Comparison of ENCODE assay signal across 10 mouse cellular contexts in the genomic region with DNA sequence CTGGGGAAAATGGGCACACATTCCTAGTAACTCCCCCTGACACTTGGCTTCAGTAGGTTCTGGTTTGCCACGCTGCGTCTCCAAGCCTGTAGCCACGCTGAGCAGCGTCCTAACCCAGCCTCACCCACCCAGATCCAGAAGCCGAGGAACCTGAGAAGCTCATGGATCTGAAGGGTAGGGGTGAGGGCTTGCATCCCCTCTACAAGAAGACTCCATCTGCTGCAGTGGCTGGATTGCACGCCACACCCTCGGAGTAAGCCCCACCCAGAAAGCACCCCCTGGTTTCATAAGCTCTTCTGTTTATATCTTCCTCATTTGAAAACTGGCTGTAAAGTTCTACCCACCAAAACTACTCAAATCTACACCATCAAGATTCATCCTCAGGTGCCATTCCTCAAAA. TPM values are rescaled to one million over a fixed set of nuclear protein-coding genes. Genes with fewer than 3 reads are reported as not detected.
DNase-seq lines count a peak whose midpoint lies in the region; ATAC-seq and TF ChIP-seq lines count a peak whose summit lies in the region.
"Had no signal": no experiment of that assay in that cellular context is flagged by ENCODE, and none has a peak within 500 bp of the region (broad histone marks: within the 10 kb centered on the region; RNA-seq: fewer than 3 reads in every experiment).

No protein-coding gene starts in this region.

- 60% methylated on average over 7 of the region's 7 CpGs for WGBS in kidney, embryonic 15.5 days
- WGBS in forebrain, embryonic 10.5 days, result 66% methylated on average over 7 of the region's 7 CpGs

- H3K9me3 ChIP-seq in kidney, embryonic 15.5 days (replicated peaks), result no peaks in the 10 kb centered on the region
- no peaks in the 10 kb centered on the region for H3K9me3 ChIP-seq in E14TG2a.4 (ENCODE audit: low read length)
- no peaks in the 10 kb centered on the region for H3K9me3 ChIP-seq in forebrain, embryonic 10.5 days
- H3K9me3 ChIP-seq: G1E; hindbrain, embryonic 13.5 days had no signal

- no peaks in the 10 kb centered on the region for H3K27me3 ChIP-seq in kidney, embryonic 15.5 days
- H3K27me3 ChIP-seq in E14TG2a.4 (ENCODE audit: insufficient read depth, low read length), result no peaks in the 10 kb centered on the region
- H3K27me3 ChIP-seq in forebrain, embryonic 10.5 days (ENCODE audit: poor library complexity, severe bottlenecking), result no peaks in the 10 kb centered on the region
- H3K27me3 ChIP-seq: hindbrain, embryonic 13.5 days had no signal

- no peak for DNase-seq in kidney, postnatal 25 days
- no peak for DNase-seq in forebrain, embryonic 10.5 days (ENCODE audit: extremely low spot score, low spot score)
- DNase-seq: cerebellum, postnatal 25 days had no signal

- ATAC-seq in kidney, embryonic 15.5 days (replicated peaks; ENCODE audit: low FRiP score), result 0 out of 2 replicates have a peak, but pooled peaks have one; percentile 45
- ATAC-seq in common myeloid progenitor, adult 5-6 weeks (replicated peaks; ENCODE audit: low read depth, poor library complexity, severe bottlenecking), result peak; percentile 87
- ATAC-seq in megakaryocyte progenitor cell, adult 5-6 weeks (replicated peaks; ENCODE audit: poor library complexity), result peak; percentile 90
- no peak for ATAC-seq in activated CD4-positive, CD25-positive, alpha-beta regulatory T cell, adult 4 months

- no peak for TF ChIP-seq CTCF in E14TG2a.4 (conservative IDR thresholded peaks at IDR 0.05; ENCODE audit: low read length)

- peak overlapping the region; percentile 45 for H3K4me2 ChIP-seq in kidney, embryonic 15.5 days
- H3K4me2 ChIP-seq: hindbrain, embryonic 13.5 days had no signal

- peaks cover 3% of the 10 kb centered on the region; the same call in 1 of the 2 replicates for H3K4me1 ChIP-seq in kidney, embryonic 15.5 days
- peaks cover 56% of the 10 kb centered on the region for H3K4me1 ChIP-seq in E14TG2a.4 (replicated peaks; ENCODE audit: low read depth, low read length)
- peaks cover 3% of the 10 kb centered on the region; the same call in 1 of the 2 replicates for H3K4me1 ChIP-seq in forebrain, embryonic 10.5 days
- H3K4me1 ChIP-seq: hindbrain, embryonic 13.5 days had no signal

- H3K27ac ChIP-seq in kidney, embryonic 15.5 days, result no peak overlapping the region
- H3K27ac ChIP-seq in forebrain, embryonic 10.5 days, result no peak overlapping the region
- H3K27ac ChIP-seq: hindbrain, embryonic 13.5 days had no signal

- no peaks in the 10 kb centered on the region for H3K36me3 ChIP-seq in kidney, embryonic 15.5 days
- no peaks in the 10 kb centered on the region for H3K36me3 ChIP-seq in E14TG2a.4 (ENCODE audit: insufficient read depth, low read length)
- no peaks in the 10 kb centered on the region for H3K36me3 ChIP-seq in forebrain, embryonic 10.5 days (replicated peaks)
- H3K36me3 ChIP-seq: hindbrain, embryonic 13.5 days had no signal

- H3K4me3 ChIP-seq in kidney, embryonic 15.5 days (replicated peaks), result no peak overlapping the region
- peak overlapping the region; percentile 17; the same call in 1 of the 2 replicates for H3K4me3 ChIP-seq in E14TG2a.4 (replicated peaks; ENCODE audit: low read length)
- H3K4me3 ChIP-seq in forebrain, embryonic 10.5 days, result no peak overlapping the region
- H3K4me3 ChIP-seq: hindbrain, embryonic 13.5 days had no signal

- H3K9ac ChIP-seq in kidney, embryonic 15.5 days, result no peak overlapping the region
- H3K9ac ChIP-seq: hindbrain, embryonic 13.5 days had no signal

RNA-seq across cellular contexts. Expression of gene Elavl1, which starts 22.4 kb away (rescaled TPM):
- polyA plus RNA-seq in kidney, embryonic 15.5 days (2015; fragmentation: Nextera tagmentation; extraction: Ambion mirVana), result 257 and 267 TPM in 2 replicates
- 93.7 and 124 TPM in 2 replicates for total RNA-seq in common myeloid progenitor, adult 5-6 weeks (2017)
- total RNA-seq in megakaryocyte progenitor cell, adult 5-6 weeks (2015), result 134 and 150 TPM in 2 replicates
- total RNA-seq in megakaryocyte progenitor cell, adult 5-6 weeks (2017), result 74.7 and 80.8 TPM in 2 replicates
- 354 and 371 TPM in 2 replicates for polyA plus RNA-seq in forebrain, embryonic 10.5 days (2016; fragmentation: Nextera tagmentation; extraction: Ambion mirVana)
- 10 to 100 TPM; 37.2 to 38.4 TPM for polyA plus RNA-seq in activated CD4-positive, CD25-positive, alpha-beta regulatory T cell, adult 4 months (2017; shearing (Covaris generic))

RNA-seq across cellular contexts. Expression of gene Ccl25, which starts 22.7 kb away (rescaled TPM):
- polyA plus RNA-seq in kidney, embryonic 15.5 days (2015; fragmentation: Nextera tagmentation; extraction: Ambion mirVana), result 17.2 and 18.2 TPM in 2 replicates
- 9.4 and 16.7 TPM in 2 replicates for total RNA-seq in common myeloid progenitor, adult 5-6 weeks (2017)
- 20.5 and 20.6 TPM in 2 replicates for total RNA-seq in megakaryocyte progenitor cell, adult 5-6 weeks (2015)
- 4.6 and 13.4 TPM in 2 replicates for total RNA-seq in megakaryocyte progenitor cell, adult 5-6 weeks (2017)
- 23.6 and 26.4 TPM in 2 replicates for polyA plus RNA-seq in forebrain, embryonic 10.5 days (2016; fragmentation: Nextera tagmentation; extraction: Ambion mirVana)
- 10 to 100 TPM in 1 of 2 experiments, 1 to 10 TPM in 1; 7.8 to 10.8 TPM for polyA plus RNA-seq in activated CD4-positive, CD25-positive, alpha-beta regulatory T cell, adult 4 months (2017; shearing (Covaris generic))
